Mouse (Mus musculus): ENCODE results near the gene Efnb3.
A peak's percentile ranks its signal among the peaks of the same experiment; 100 is the strongest.

Efnb3 gene

DNA sequence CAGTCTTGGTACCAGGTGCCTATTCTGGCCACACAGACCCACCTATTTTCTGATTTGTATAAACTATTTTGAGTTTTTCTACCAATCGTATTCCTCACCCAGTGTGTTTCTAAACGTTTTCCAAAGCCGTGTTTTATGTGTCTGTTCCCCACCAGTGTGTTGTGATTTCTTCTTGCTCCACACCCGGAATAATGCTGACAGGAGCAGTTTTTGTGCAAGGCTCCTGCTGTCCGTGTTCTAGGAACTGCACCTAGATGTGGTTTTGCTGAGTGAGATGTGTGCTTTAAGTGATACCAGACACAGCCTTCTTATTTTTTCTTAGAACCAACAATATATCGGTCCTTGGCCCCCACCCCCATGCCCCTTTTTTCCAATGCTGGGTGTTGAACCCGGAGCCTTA is 24.0 kb upstream of the Efnb3 start:
- DNase-seq (ENCODE audit: low spot score in 2 of 2): no peak

DNA sequence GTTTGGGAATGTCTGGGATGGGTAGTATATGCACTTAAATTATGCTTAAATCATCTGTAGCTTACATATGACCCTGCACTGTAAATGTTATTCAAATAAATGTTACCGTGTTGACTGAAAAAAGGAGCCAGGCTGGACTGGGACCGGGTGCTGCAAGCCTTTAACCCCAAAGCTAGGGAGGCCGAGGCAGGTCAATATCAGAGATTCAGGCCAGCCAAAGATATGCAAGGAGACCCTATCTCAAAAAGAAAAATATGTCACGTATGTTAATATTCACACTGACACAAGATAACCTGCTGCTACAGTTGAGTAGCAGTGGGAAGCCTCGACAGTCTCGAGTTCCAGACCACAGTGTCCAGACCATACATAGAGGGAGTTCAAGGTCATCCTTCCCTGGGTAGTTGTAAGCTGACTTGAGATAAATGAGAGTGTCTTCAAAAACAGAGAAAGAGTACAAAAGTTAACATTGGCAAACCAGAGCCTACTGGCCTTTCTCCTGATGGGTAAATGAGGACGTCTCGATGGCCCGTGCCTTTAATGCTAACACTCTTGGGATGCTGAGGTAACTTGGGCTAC is 22.3 kb upstream of the Efnb3 start:
- DNase-seq (ENCODE audit: low spot score in 2 of 2): no peak

GRCm38 (mm10) chr11:69581814-69582213 is 21.8 kb upstream of the Efnb3 start:
- DNase-seq (ENCODE audit: low spot score in 2 of 2): no peak

DNA sequence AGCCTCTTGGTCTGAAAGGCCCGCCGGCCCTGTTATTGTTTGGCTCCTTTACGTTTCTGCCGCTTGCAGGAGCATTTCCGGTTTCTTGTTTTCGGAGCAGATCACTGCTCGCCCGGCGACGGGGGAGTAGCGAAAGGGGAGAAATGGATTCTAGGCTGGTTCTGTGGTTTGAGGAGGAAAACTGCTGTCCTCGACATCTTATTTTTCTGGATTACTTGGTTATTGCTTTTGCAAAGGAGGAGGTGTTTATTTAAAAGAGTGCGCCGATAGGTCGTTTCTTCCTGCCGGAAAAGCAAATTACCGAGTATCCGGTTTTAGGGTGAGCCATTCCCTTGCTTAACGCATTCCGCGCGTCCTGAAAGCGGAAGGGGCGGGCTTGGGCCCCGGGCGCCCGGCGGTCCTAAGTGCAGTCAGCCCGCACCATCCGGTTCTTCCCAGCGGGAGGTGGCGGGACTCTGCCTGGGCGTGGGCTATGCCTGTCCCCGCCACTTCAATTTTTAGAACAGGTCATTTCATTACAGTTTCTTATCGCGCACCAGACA is 21.2 kb upstream of the Efnb3 start:
- DNase-seq (ENCODE audit: low spot score in 2 of 2): peak; percentile 91

DNA sequence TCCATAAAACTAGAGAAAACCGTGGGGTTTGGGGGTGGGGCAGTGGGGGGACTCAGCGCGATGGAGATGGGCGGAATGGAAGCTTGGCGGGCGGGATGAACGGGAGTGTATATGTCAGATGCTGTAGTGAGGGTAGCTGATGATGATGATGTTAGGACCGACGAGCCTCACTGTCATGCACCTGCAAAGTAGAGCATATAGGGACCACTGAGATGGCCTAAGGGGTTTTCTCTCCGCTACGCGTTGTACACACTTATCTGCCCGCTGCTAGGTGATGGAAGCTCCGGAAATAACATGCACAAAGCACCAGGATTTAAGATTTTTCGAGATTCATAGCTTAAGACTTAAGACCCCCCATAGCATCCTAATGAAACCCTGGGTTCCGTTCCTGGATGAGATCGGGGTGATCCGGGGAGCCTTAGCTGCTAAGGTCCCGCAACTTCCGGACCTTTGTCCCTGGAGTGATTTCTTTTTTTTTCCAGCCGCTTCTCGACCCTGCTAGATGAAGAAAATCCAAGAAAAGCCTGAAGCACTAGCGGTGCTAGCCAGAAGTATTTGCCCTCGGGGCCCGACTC is 20.7 kb upstream of the Efnb3 start:
- no peak for DNase-seq (ENCODE audit: low spot score in 2 of 2)

GRCm38 (mm10) chr11:69580091-69580514 is 20.1 kb upstream of the Efnb3 start, which contains the start of the genes Wrap53 and Trp53:
TSS of gene Wrap53 (minus strand) at chr11:69580255.
TSS of gene Trp53 (plus strand) at chr11:69580359.
- peak; percentile 88 to 93 for DNase-seq (ENCODE audit: low spot score in 2 of 2)

- peak; percentile 98 to 99 for DNase-seq (ENCODE audit: low spot score in 2 of 2)
Measured at GRCm38 (mm10) chr11:69579128-69580017, 19.4 kb upstream of the Efnb3 start.

DNA sequence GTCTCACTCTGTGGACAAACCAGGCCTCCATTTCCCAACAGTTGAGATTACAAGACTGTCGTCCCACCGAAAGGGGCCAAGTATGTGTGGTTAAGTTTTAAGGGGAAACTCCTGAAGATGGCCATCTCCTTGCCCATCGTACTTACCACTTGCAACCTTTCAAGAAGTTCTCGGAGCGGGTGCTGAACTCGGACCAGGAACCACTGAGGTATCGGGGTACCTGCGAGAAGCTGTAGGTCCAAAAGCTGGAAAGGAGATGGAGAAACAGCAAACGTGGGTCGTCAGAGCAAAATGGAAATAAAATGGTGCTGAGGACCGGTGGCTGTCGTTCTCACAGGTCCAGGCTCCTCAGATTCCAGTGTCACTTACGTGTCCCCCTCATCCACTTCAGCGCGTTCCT is 18.3 kb upstream of the Efnb3 start:
- no peak for DNase-seq (ENCODE audit: low spot score in 2 of 2)

DNA sequence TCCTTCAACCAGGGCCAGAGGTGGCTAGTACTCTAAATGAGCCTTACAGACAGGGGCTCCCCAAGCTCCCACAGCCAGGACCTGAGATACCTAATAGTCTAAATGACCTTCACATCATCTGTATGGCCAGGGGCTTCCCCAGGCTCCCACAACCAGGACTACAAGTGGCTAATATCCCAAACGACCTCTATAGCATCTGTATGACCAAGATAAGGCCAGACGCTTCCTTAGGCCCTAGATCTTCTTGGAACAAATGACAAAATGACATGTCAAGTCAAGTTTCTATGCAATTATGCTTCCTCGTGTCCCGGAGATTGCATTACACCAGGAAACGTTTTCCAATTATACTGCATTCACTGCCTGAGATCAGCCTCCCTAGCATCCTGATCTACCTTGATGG is 16.3 kb upstream of the Efnb3 start:
- no peak for DNase-seq (ENCODE audit: low spot score in 2 of 2)

- DNase-seq (ENCODE audit: low spot score in 2 of 2): no peak
Measured at GRCm38 (mm10) chr11:69575220-69575619, 15.2 kb upstream of the Efnb3 start.

DNA sequence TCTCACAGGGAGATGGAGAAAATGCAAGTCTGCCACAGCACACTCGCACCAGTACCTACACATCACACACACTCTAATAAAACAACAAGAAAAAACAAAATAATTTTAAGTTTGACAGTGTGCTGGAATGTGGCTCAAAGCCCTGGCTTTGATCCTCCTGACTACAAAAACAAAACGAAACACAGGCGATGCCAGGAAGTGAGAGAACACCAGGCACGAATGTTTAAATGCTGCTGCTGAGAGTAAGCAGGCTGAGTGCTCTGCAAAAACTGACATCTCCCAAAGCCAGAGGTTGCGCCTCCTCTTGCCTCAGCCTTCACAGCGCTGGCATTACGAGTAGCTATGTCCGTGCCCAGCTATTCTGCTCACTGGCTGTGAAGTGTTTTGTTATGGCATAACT is 5.1 kb upstream of the Efnb3 start:
- no peak for DNase-seq (ENCODE audit: low spot score in 2 of 2)

DNA sequence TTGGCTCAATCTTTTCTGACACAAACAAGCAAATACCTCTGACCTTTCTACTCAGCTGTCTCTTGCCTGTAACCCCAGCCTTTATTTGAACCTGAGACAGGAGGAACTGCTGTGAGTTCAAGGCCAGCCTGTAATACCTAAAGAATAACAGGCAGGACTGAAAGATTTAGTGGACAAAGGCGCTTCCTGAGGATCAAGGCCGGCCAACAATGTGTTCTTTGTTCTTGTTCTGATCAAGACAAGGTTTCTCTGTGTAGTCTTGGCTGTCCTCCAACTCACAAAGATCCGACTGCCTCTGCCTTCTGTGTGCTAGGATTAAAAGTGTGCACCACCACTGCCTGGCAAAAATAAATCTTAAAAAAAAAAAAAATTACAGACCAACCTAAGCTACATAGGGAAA is 4.4 kb upstream of the Efnb3 start:
- DNase-seq (ENCODE audit: low spot score in 2 of 2): no peak

DNA sequence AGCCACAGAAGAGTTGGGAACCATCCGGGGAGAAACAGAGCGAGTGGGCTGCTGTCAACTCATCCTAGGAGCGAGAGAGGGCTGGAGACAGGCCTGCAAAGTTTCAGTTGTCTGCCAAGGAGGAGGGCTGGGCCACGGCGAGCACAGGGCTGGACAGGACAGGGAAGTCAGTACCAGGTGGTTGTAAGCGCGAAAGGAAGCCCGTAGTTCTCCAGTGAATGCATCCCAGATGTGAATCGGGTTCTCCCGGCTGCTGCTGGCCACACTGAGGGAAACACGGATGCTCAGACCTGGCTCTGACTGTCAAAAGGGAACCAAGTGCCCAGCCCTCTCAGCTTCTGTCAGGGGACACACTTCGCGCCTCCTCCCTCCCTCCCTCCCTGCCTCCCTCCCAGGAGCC is 3.4 kb upstream of the Efnb3 start:
- no peak for DNase-seq (ENCODE audit: low spot score in 2 of 2)

GRCm38 (mm10) chr11:69560896-69561854 is 1.2 kb upstream of the Efnb3 start:
- no peak for DNase-seq (ENCODE audit: low spot score in 2 of 2)

DNA sequence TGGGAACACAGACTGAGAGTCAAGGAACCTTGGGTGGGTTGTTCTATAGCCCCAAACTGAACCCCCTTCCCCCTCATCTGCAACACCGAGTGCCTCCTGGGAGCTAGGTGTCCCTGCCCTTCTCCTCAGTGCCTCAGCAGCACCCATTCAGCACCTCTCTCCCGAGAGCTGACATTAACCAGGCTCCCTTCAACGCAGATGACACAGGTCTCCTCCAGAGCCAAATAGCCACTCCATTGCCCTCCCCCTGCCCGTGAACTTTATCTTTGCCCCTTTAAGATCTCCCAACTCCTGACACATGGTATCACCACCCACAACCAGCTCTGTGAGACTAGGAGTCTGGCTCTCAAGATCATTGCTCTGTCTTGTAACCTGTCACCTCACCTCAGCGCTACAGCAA is 822 bp downstream of the Efnb3 start:
- no peak for DNase-seq (ENCODE audit: low spot score in 2 of 2)

DNA sequence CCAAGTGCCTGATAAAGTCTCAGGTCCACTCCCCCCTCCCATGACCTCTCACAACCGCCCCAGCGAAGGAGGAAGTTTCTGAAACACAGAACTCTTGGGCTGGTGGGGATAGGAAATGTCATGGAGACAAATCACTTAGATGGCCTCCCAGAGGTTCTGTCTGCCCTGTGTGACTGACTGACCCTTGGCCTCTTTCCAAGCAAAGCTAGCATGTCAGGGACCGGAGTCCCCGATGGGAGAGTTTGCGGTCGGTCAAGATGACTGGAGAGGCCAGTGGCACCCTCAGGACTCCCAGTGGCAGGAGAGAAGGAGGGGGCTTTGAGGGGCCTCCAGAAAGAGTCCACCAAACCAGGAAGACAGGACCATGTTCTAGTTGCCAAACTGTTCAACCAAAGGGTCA is 1.2 kb downstream of the Efnb3 start:
- DNase-seq (ENCODE audit: low spot score in 2 of 2): no peak

GRCm38 (mm10) chr11:69557381-69557958 is 2.5 kb downstream of the Efnb3 start:
- DNase-seq (ENCODE audit: low spot score in 2 of 2): peak in 1 of 2 experiments; percentile 65

DNA sequence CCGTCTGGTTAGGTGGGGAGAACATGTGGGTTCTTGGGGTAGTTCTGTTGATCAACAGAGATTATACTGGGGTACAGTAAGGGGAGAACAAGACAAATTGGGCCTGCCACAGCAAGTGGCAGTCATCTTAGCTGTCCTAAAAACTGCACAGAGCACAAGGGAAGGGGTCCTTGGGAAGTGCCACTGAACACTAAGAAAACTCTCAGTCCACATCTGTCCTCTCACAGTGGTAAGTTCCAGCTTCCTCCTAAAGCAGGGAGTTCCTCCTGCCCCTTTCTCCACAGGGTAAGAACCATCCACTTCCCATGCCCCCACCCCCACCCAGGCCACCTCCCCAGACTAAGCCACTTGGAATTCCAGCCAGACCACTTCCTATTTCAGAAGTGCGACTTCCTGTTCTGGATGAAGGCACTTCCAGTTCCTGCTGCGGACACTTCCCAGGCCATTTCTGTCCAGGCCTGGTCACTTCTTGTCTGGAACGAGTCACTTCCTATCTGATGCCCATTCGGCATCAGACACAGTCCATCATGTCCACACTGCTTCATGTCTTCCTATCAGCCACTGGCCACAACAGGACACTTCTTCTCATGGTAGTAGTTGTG is 5.4 kb downstream of the Efnb3 start:
- no peak for DNase-seq (ENCODE audit: low spot score in 2 of 2)

GRCm38 (mm10) chr11:69553341-69553721 is 6.7 kb downstream of the Efnb3 start:
- no peak for DNase-seq (ENCODE audit: low spot score in 2 of 2)

DNA sequence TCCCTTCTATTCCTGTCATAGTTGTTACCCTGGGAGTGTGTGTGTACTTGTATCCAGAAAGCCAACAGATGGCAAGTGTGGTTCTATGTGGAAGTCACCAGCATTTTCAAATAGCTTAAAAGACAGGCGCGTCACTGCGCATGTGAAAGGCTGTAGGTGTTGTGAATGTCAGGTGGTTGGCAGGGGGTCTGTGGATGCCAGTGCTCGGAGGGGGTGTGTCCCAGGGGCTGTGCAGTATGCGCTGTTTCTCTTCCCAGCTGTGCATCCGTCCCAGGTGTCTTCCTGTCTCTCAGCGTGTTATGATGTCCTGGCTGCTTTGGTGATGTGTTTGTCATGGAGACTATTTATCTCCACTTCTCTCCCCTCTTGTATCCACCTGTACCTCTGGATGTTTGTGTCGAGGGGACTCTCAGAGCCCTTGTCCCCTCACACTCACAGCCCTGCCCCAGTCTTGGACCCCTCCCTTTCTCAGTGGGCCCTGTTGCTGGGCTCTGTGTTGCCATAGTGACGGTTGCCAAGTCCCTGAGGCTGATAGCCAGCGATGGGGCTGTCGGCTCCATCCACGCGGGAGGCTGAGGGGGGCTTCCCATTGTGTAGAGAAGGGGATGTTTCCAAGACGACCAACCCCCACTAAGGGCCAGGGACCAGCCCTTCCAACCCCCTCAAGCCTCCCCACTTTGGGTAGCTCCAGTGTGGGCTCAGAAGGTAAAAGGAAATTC is 7.2 kb downstream of the Efnb3 start:
- DNase-seq (ENCODE audit: low spot score in 2 of 2): peak; percentile 63 to 70

Measured in right cerebral cortex, adult 2 months (tissue).